Mouse (Mus musculus): ENCODE measurements around the gene Asna1. TPM values are rescaled to one million over a fixed set of nuclear protein-coding genes. Genes with fewer than 3 reads are reported as not detected.

Asna1 gene
- polyA plus RNA-seq, 1 experiment from 2014 or later = 164 TPM

- H3K9me3 ChIP-seq = no peaks in the 10 kb centered on the region
- peaks cover 17% of the 10 kb centered on the region for H3K4me1 ChIP-seq
- WGBS = 90% methylated on average over 7 of the region's 7 CpGs
- H3K27ac ChIP-seq = no peak overlapping the region
- no peak for DNase-seq (ENCODE audit: extremely low spot score, low spot score)
- H3K27me3 ChIP-seq (ENCODE audit: poor library complexity, severe bottlenecking) = no peaks in the 10 kb centered on the region
- H3K36me3 ChIP-seq (replicated peaks) = peaks cover 60% of the 10 kb centered on the region
- H3K4me3 ChIP-seq = no peak overlapping the region
Measured at GRCm38 (mm10) chr8:85057367-85057766, 32.3 kb upstream of the Asna1 start.

GRCm38 (mm10) chr8:85043619-85044018 is 18.5 kb upstream of the Asna1 start:
- H3K36me3 ChIP-seq (replicated peaks) = peaks cover 97% of the 10 kb centered on the region
- no peak overlapping the region for H3K27ac ChIP-seq
- no peaks in the 10 kb centered on the region for H3K9me3 ChIP-seq
- DNase-seq (ENCODE audit: extremely low spot score, low spot score) = no peak
- H3K4me3 ChIP-seq = no peak overlapping the region
- peaks cover 14% of the 10 kb centered on the region for H3K4me1 ChIP-seq
- H3K27me3 ChIP-seq (ENCODE audit: poor library complexity, severe bottlenecking) = no peaks in the 10 kb centered on the region
- 93% methylated on average over 6 of the region's 6 CpGs for WGBS

- H3K27me3 ChIP-seq (ENCODE audit: poor library complexity, severe bottlenecking) = no peaks in the 10 kb centered on the region
- H3K4me1 ChIP-seq = peaks cover 43% of the 10 kb centered on the region
- peak; percentile 53 for DNase-seq (ENCODE audit: extremely low spot score, low spot score)
- H3K4me3 ChIP-seq = peak overlapping the region; percentile 87
- peak overlapping the region; percentile 99 for H3K27ac ChIP-seq
- H3K9me3 ChIP-seq = no peaks in the 10 kb centered on the region
- WGBS = under 1% methylated on average over 57 of the region's 57 CpGs
- peaks cover 55% of the 10 kb centered on the region for H3K36me3 ChIP-seq (replicated peaks)
Measured at GRCm38 (mm10) chr8:85037681-85038531, 12.8 kb upstream of the Asna1 start.

- peaks cover 43% of the 10 kb centered on the region for H3K4me1 ChIP-seq
- peaks cover 55% of the 10 kb centered on the region for H3K36me3 ChIP-seq (replicated peaks)
- peak overlapping the region; percentile 99 for H3K27ac ChIP-seq
- under 1% methylated on average over 14 of the region's 14 CpGs for WGBS
- no peaks in the 10 kb centered on the region for H3K9me3 ChIP-seq
- peak overlapping the region; percentile 87 for H3K4me3 ChIP-seq
- H3K27me3 ChIP-seq (ENCODE audit: poor library complexity, severe bottlenecking) = no peaks in the 10 kb centered on the region
- DNase-seq (ENCODE audit: extremely low spot score, low spot score) = no peak
Measured at GRCm38 (mm10) chr8:85037366-85037680, 12.2 kb upstream of the Asna1 start.

GRCm38 (mm10) chr8:85036718-85037365 is 11.8 kb upstream of the Asna1 start, which contains the start of gene Tnpo2:
Gene Tnpo2, plus strand, starts transcription at chr8:85036915.
- under 1% methylated on average over 59 of the region's 59 CpGs for WGBS
- Histone ChIP-seq H3K27ac (peak within 1 kb of the TSS; percentile 99), H3K27me3 (ENCODE audit: poor library complexity, severe bottlenecking) (no peaks in the 10 kb centered on the region), H3K9me3 (no peaks in the 10 kb centered on the region), H3K36me3 (replicated peaks) (peaks cover 55% of the 10 kb centered on the region), H3K4me1 (peaks cover 43% of the 10 kb centered on the region), H3K4me3 (peak within 1 kb of the TSS; percentile 87)
- peak; percentile 88 for DNase-seq (ENCODE audit: extremely low spot score, low spot score)

GRCm38 (mm10) chr8:85036381-85036717 is 11.3 kb upstream of the Asna1 start:
- Histone ChIP-seq H3K9me3 (no peaks in the 10 kb centered on the region), H3K4me3 (peak overlapping the region; percentile 87), H3K4me1 (peaks cover 43% of the 10 kb centered on the region), H3K36me3 (replicated peaks) (peaks cover 55% of the 10 kb centered on the region), H3K27me3 (ENCODE audit: poor library complexity, severe bottlenecking) (no peaks in the 10 kb centered on the region), H3K27ac (peak overlapping the region; percentile 99)
- DNase-seq (ENCODE audit: extremely low spot score, low spot score) = no peak
- 0% methylated on average over 9 of the region's 9 CpGs for WGBS

GRCm38 (mm10) chr8:85035728-85036310 is 10.7 kb upstream of the Asna1 start:
- DNase-seq (ENCODE audit: extremely low spot score, low spot score) = no peak
- peaks cover 54% of the 10 kb centered on the region for H3K36me3 ChIP-seq (replicated peaks)
- H3K27ac ChIP-seq = peak overlapping the region; percentile 99
- no peaks in the 10 kb centered on the region for H3K27me3 ChIP-seq (ENCODE audit: poor library complexity, severe bottlenecking)
- no peaks in the 10 kb centered on the region for H3K9me3 ChIP-seq
- 1% methylated on average over 15 of the region's 15 CpGs for WGBS
- H3K4me3 ChIP-seq = peak overlapping the region; percentile 87
- peaks cover 43% of the 10 kb centered on the region for H3K4me1 ChIP-seq

GRCm38 (mm10) chr8:85035165-85035727 is 10.2 kb upstream of the Asna1 start:
- H3K27ac ChIP-seq = peak overlapping the region; percentile 99
- peak overlapping the region; percentile 87 for H3K4me3 ChIP-seq
- 9% methylated on average over 12 of the region's 12 CpGs for WGBS

GRCm38 (mm10) chr8:85034764-85035163 is 9.7 kb upstream of the Asna1 start:
- no peaks in the 10 kb centered on the region for H3K9me3 ChIP-seq
- DNase-seq (ENCODE audit: extremely low spot score, low spot score) = peak; percentile 75
- peak overlapping the region; percentile 99 for H3K27ac ChIP-seq
- H3K36me3 ChIP-seq (replicated peaks) = peaks cover 54% of the 10 kb centered on the region
- 4% methylated on average over 13 of the region's 13 CpGs for WGBS
- peak overlapping the region; percentile 87 for H3K4me3 ChIP-seq
- no peaks in the 10 kb centered on the region for H3K27me3 ChIP-seq (ENCODE audit: poor library complexity, severe bottlenecking)
- peaks cover 40% of the 10 kb centered on the region for H3K4me1 ChIP-seq

More at GRCm38 (mm10) chr8:85035165-85035727, 10.2 kb upstream of the Asna1 start:
- peak; percentile 28 for DNase-seq (ENCODE audit: extremely low spot score, low spot score)
- Histone ChIP-seq H3K9me3 (no peaks in the 10 kb centered on the region), H3K27me3 (ENCODE audit: poor library complexity, severe bottlenecking) (no peaks in the 10 kb centered on the region), H3K36me3 (replicated peaks) (peaks cover 54% of the 10 kb centered on the region), H3K4me1 (peaks cover 43% of the 10 kb centered on the region)

GRCm38 (mm10) chr8:85033867-85034266 is 8.8 kb upstream of the Asna1 start:
- Histone ChIP-seq H3K9me3 (no peaks in the 10 kb centered on the region), H3K4me1 (peaks cover 38% of the 10 kb centered on the region), H3K36me3 (replicated peaks) (peaks cover 54% of the 10 kb centered on the region), H3K27me3 (ENCODE audit: poor library complexity, severe bottlenecking) (no peaks in the 10 kb centered on the region), H3K4me3 (peak overlapping the region; percentile 87; the same call in 1 of the 2 replicates), H3K27ac (no peak overlapping the region)
- WGBS = 69% methylated on average over 1 of the region's 1 CpGs
- no peak for DNase-seq (ENCODE audit: extremely low spot score, low spot score)

- whole genome bisulfite sequencing = 89% methylated on average over 4 of the region's 4 CpGs
- H3K36me3 ChIP-seq (replicated peaks) = peaks cover 60% of the 10 kb centered on the region
- no peak for DNase-seq (ENCODE audit: extremely low spot score, low spot score)
- no peak overlapping the region for H3K4me3 ChIP-seq
- H3K9me3 ChIP-seq = no peaks in the 10 kb centered on the region
- no peaks in the 10 kb centered on the region for H3K27me3 ChIP-seq (ENCODE audit: poor library complexity, severe bottlenecking)
- H3K27ac ChIP-seq = no peak overlapping the region
- peaks cover 38% of the 10 kb centered on the region for H3K4me1 ChIP-seq
Measured at GRCm38 (mm10) chr8:85032622-85033311, 7.7 kb upstream of the Asna1 start.

- WGBS = 90% methylated on average over 14 of the region's 14 CpGs
- H3K27me3 ChIP-seq (ENCODE audit: poor library complexity, severe bottlenecking) = no peaks in the 10 kb centered on the region
- peaks cover 39% of the 10 kb centered on the region for H3K4me1 ChIP-seq
- DNase-seq (ENCODE audit: extremely low spot score, low spot score) = no peak
- peak overlapping the region; percentile 100 for H3K4me3 ChIP-seq
- H3K9me3 ChIP-seq = no peaks in the 10 kb centered on the region
- H3K36me3 ChIP-seq (replicated peaks) = peaks cover 59% of the 10 kb centered on the region
- no peak overlapping the region for H3K27ac ChIP-seq
Measured at GRCm38 (mm10) chr8:85029271-85029670, 4.2 kb upstream of the Asna1 start.
